Mouse (Mus musculus) ovary, postnatal 14 days (tissue): ENCODE results near the gene Snapc4.

Experiments used
- DNase-seq: peaks from one replicate; pipeline ENCODE4 v3.0.0; 2022; ENCODE audit warnings: low spot score

Snapc4 gene

GRCm38 (mm10) chr2:26314281-26315071 lies 66.0 kb downstream of the Snapc4 start:
- DNase-seq, result peak; percentile 46

GRCm38 (mm10) chr2:26313394-26313793 lies 67.1 kb downstream of the Snapc4 start:
- no peak for DNase-seq

GRCm38 (mm10) chr2:26312812-26313211 lies 67.6 kb downstream of the Snapc4 start:
- DNase-seq, result no peak
